Mouse (Mus musculus) neural tube, embryonic 11.5 days (tissue): ENCODE measurements at regions not wholly inside any gene's neighbourhood (a gene's known extent, or its start where the extent isn't known, plus 50 kb on each side); places are given as distances from the start of the nearest gene placed in this dataset.

Experiments
- ATAC-seq: fragments of 200-750 bp; cut with Nextera tagmentation; 2 replicates; pipeline ENCODE4 v1.8.0; 2017; ENCODE audit warnings: moderate number of reproducible peaks, mild to moderate bottlenecking, moderate TSS enrichment, moderate library complexity; ENCODE audit not compliant: insufficient read depth, low FRiP score, low TSS enrichment
- DNase-seq: peaks from one replicate; pipeline ENCODE4 v3.0.0-alpha.2; 2015; ENCODE audit warnings: low spot score
- H3K27ac ChIP-seq: fragments of 300-500 bp; sonication (generic); 2 replicates; pipeline ENCODE4 v1.5.1; 2014; ENCODE audit warnings: low read depth, mild to moderate bottlenecking, low read length
- H3K27me3 ChIP-seq: fragments of 300-500 bp; sonication (generic); 2 replicates; pipeline ENCODE4 v1.6.1; 2014; ENCODE audit warnings: mild to moderate bottlenecking, low read length, mixed read lengths; ENCODE audit not compliant: control insufficient read depth, insufficient read depth
- H3K36me3 ChIP-seq: fragments of 300-500 bp; sonication (generic); 2 replicates; pipeline ENCODE4 v1.6.1; 2014; ENCODE audit warnings: mild to moderate bottlenecking, low read length, moderate library complexity, mixed read lengths; ENCODE audit not compliant: control insufficient read depth, insufficient read depth
- H3K4me1 ChIP-seq: fragments of 300-500 bp; sonication (generic); 2 replicates; pipeline ENCODE4 v1.6.1; 2014; ENCODE audit warnings: low read length, mixed read lengths; ENCODE audit not compliant: control insufficient read depth, insufficient read depth
- H3K4me2 ChIP-seq: fragments of 300-500 bp; sonication (generic); 2 replicates; pipeline ENCODE4 v1.6.1; 2014; ENCODE audit warnings: low read depth, mild to moderate bottlenecking, moderate library complexity
- H3K4me3 ChIP-seq: fragments of 300-500 bp; sonication (generic); 2 replicates; pipeline ENCODE4 v1.5.1; 2014; ENCODE audit warnings: low read depth, low read length
- H3K9ac ChIP-seq: fragments of 300-500 bp; sonication (generic); 2 replicates; pipeline ENCODE4 v1.6.1; 2014; ENCODE audit warnings: mild to moderate bottlenecking, low read length
- H3K9me3 ChIP-seq: fragments of 300-500 bp; sonication (generic); 2 replicates; pipeline ENCODE4 v1.6.1; 2016; ENCODE audit warnings: low read length; ENCODE audit not compliant: control insufficient read depth
- WGBS: fragments of 180-500 bp; shearing (Covaris S2); extraction: QIAGEN DNeasy Blood & Tissue Kit; methylation state at CpG from one replicate; pipeline ENCODE4 v1.1.7; 2014; 5-methylcytosine and 5-hydroxymethylcytosine counted together

- ATAC-seq: no peak
- Histone ChIP-seq H3K27me3 (no peaks in the 10 kb centered on the region), H3K27ac (no peak overlapping the region), H3K4me1 (no peaks in the 10 kb centered on the region), H3K4me3 (no peak overlapping the region), H3K36me3 (no peaks in the 10 kb centered on the region), H3K4me2 (no peak overlapping the region), H3K9ac (no peak overlapping the region), H3K9me3 (no peaks in the 10 kb centered on the region)
- DNase-seq: no peak
- 90% methylated on average over 6 of the region's 6 CpGs for WGBS
Observed at GRCm38 (mm10) chr5:4625206-4625605, 132.6 kb downstream of the Fzd1 start.

- H3K27ac ChIP-seq: no peak overlapping the region
- 60% methylated on average over 4 of the region's 4 CpGs for WGBS
- H3K9ac ChIP-seq: no peak overlapping the region
- no peaks in the 10 kb centered on the region for H3K9me3 ChIP-seq
- DNase-seq: no peak
- no peak overlapping the region for H3K4me3 ChIP-seq
- no peaks in the 10 kb centered on the region for H3K27me3 ChIP-seq
- H3K4me2 ChIP-seq: no peak overlapping the region
- H3K4me1 ChIP-seq: no peaks in the 10 kb centered on the region
- ATAC-seq: no peak
- no peaks in the 10 kb centered on the region for H3K36me3 ChIP-seq
Observed at GRCm38 (mm10) chr5:4623625-4624024, 134.2 kb downstream of the Fzd1 start.

GRCm38 (mm10) chr5:4620513-4621210, 137.2 kb downstream of the Fzd1 start:
- H3K27ac ChIP-seq: no peak overlapping the region

GRCm38 (mm10) chr5:4615233-4615632, 142.6 kb downstream of the Fzd1 start:
- 88% methylated on average over 2 of the region's 2 CpGs for WGBS
- ATAC-seq: no peak

More at GRCm38 (mm10) chr5:4620513-4621210, 137.2 kb downstream of the Fzd1 start:
- WGBS: 83% methylated on average over 4 of the region's 4 CpGs
- no peaks in the 10 kb centered on the region for H3K27me3 ChIP-seq
- H3K36me3 ChIP-seq: no peaks in the 10 kb centered on the region
- H3K4me3 ChIP-seq: no peak overlapping the region
- H3K9me3 ChIP-seq: no peaks in the 10 kb centered on the region
- no peak overlapping the region for H3K4me2 ChIP-seq
- H3K4me1 ChIP-seq: no peaks in the 10 kb centered on the region
- ATAC-seq: no peak
- no peak overlapping the region for H3K9ac ChIP-seq
- no peak for DNase-seq

GRCm38 (mm10) chr5:4597471-4597870, 160.4 kb downstream of the Fzd1 start:
- Histone ChIP-seq H3K9ac (no peak overlapping the region), H3K27ac (no peak overlapping the region), H3K4me3 (no peak overlapping the region), H3K27me3 (no peaks in the 10 kb centered on the region), H3K4me2 (no peak overlapping the region), H3K9me3 (no peaks in the 10 kb centered on the region), H3K36me3 (no peaks in the 10 kb centered on the region), H3K4me1 (no peaks in the 10 kb centered on the region)
- DNase-seq (no peak), ATAC-seq (no peak)
- 88% methylated on average over 3 of the region's 3 CpGs for WGBS

More at GRCm38 (mm10) chr5:4615233-4615632, 142.6 kb downstream of the Fzd1 start:
- DNase-seq: no peak
- Histone ChIP-seq H3K9me3 (no peaks in the 10 kb centered on the region), H3K4me2 (no peak overlapping the region), H3K4me3 (no peak overlapping the region), H3K27ac (no peak overlapping the region), H3K36me3 (no peaks in the 10 kb centered on the region), H3K4me1 (no peaks in the 10 kb centered on the region), H3K27me3 (no peaks in the 10 kb centered on the region), H3K9ac (no peak overlapping the region)

GRCm38 (mm10) chr5:4595010-4595409, 162.8 kb downstream of the Fzd1 start:
- H3K36me3 ChIP-seq: no peaks in the 10 kb centered on the region
- H3K9ac ChIP-seq: no peak overlapping the region
- H3K9me3 ChIP-seq: no peaks in the 10 kb centered on the region
- H3K27ac ChIP-seq: no peak overlapping the region
- no peak overlapping the region for H3K4me2 ChIP-seq
- 82% methylated on average over 2 of the region's 2 CpGs for WGBS
- DNase-seq: no peak
- H3K4me1 ChIP-seq: no peaks in the 10 kb centered on the region
- no peaks in the 10 kb centered on the region for H3K27me3 ChIP-seq
- ATAC-seq: no peak
- no peak overlapping the region for H3K4me3 ChIP-seq

- H3K4me2 ChIP-seq: no peak overlapping the region
- ATAC-seq (no peak), DNase-seq (no peak)
- H3K4me1 ChIP-seq: no peaks in the 10 kb centered on the region
- H3K27me3 ChIP-seq: no peaks in the 10 kb centered on the region
- H3K9ac ChIP-seq: no peak overlapping the region
- no peaks in the 10 kb centered on the region for H3K36me3 ChIP-seq
- WGBS: 82% methylated on average over 2 of the region's 2 CpGs
- H3K9me3 ChIP-seq: no peaks in the 10 kb centered on the region
- no peak overlapping the region for H3K4me3 ChIP-seq
- H3K27ac ChIP-seq: no peak overlapping the region
Observed at GRCm38 (mm10) chr5:4594562-4594961, 163.3 kb downstream of the Fzd1 start.

GRCm38 (mm10) chr5:4593638-4594381, 164.0 kb downstream of the Fzd1 start:
- WGBS: 74% methylated on average over 5 of the region's 5 CpGs
- ATAC-seq: no peak
- no peak for DNase-seq
- no peak overlapping the region for H3K27ac ChIP-seq
- no peaks in the 10 kb centered on the region for H3K9me3 ChIP-seq
- no peaks in the 10 kb centered on the region for H3K27me3 ChIP-seq
- H3K9ac ChIP-seq: no peak overlapping the region
- no peaks in the 10 kb centered on the region for H3K36me3 ChIP-seq
- H3K4me1 ChIP-seq: no peaks in the 10 kb centered on the region
- H3K4me3 ChIP-seq: no peak overlapping the region
- no peak overlapping the region for H3K4me2 ChIP-seq

GRCm38 (mm10) chr5:4591721-4592120, 166.1 kb downstream of the Fzd1 start:
- 84% methylated on average over 1 of the region's 1 CpGs for WGBS
- Histone ChIP-seq H3K27ac (no peak overlapping the region), H3K9me3 (no peaks in the 10 kb centered on the region), H3K4me3 (no peak overlapping the region), H3K4me2 (no peak overlapping the region), H3K36me3 (no peaks in the 10 kb centered on the region), H3K9ac (no peak overlapping the region), H3K4me1 (no peaks in the 10 kb centered on the region), H3K27me3 (no peaks in the 10 kb centered on the region)
- DNase-seq (no peak), ATAC-seq (no peak)
